Mouse (Mus musculus): ENCODE measurements around the gene 1700086D15Rik. TPM values are rescaled to one million over a fixed set of nuclear protein-coding genes. Genes with fewer than 3 reads are reported as not detected.

Gene 1700086D15Rik
- polyA plus RNA-seq, 1 experiment from 2014 or later = 0.20 TPM

DNA sequence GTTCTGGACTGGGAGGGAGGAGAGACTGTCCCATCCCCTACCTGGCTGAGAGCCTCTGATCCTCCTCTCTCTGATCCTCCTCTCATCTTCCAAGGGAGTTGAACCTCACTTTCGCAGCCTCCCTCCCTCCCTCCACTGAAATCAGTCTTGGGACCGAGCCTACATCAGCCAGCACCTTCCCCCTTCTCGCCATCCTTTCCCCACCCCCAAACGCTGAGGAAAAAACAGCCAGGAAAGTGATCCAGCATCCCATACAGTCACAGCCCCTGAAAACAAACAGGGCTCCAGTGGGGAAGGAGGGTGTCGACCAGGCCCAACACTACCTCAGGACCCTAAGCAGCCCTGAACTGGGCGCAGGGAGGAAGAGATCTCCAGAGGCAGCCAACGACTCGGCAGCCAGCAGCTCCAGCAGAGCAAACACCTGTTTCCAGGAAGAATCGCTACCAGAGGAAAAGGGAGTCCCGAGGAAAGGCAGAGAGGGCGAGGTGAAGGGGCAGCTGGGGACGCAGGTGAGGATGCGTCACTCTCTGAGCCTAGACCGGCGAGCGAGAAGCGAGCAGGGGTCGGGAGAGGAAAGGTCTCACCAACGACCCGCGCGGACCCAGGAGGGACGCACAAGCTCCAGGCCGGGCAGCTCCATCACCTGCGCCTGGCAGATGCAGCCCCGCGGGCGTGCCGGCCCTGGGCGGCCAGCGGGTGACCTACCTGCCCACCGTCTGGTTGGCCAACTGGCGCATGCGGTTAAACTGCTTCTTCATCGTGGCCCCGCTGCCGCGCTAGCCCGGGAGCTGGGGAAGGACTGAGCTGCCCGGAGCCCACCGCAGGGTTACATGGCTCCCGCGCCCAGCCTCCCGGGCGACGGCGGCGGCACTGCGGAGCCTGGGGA is 2.4 kb upstream of the 1700086D15Rik start:
- H3K4me1 ChIP-seq = peaks cover 14% of the 10 kb centered on the region
- whole genome bisulfite sequencing = under 1% methylated on average over 49 of the region's 49 CpGs
- H3K27ac ChIP-seq (replicated peaks) = peak overlapping the region; percentile 63
- peak overlapping the region; percentile 72 for H3K4me3 ChIP-seq
- H3K9ac ChIP-seq (replicated peaks) = peak overlapping the region; percentile 86
- H3K4me2 ChIP-seq (replicated peaks) = peak overlapping the region; percentile 78
- H3K27me3 ChIP-seq = no peaks in the 10 kb centered on the region
- no peaks in the 10 kb centered on the region for H3K9me3 ChIP-seq
- peak; percentile 86 for ATAC-seq (replicated peaks)
- no peaks in the 10 kb centered on the region for H3K36me3 ChIP-seq

DNA sequence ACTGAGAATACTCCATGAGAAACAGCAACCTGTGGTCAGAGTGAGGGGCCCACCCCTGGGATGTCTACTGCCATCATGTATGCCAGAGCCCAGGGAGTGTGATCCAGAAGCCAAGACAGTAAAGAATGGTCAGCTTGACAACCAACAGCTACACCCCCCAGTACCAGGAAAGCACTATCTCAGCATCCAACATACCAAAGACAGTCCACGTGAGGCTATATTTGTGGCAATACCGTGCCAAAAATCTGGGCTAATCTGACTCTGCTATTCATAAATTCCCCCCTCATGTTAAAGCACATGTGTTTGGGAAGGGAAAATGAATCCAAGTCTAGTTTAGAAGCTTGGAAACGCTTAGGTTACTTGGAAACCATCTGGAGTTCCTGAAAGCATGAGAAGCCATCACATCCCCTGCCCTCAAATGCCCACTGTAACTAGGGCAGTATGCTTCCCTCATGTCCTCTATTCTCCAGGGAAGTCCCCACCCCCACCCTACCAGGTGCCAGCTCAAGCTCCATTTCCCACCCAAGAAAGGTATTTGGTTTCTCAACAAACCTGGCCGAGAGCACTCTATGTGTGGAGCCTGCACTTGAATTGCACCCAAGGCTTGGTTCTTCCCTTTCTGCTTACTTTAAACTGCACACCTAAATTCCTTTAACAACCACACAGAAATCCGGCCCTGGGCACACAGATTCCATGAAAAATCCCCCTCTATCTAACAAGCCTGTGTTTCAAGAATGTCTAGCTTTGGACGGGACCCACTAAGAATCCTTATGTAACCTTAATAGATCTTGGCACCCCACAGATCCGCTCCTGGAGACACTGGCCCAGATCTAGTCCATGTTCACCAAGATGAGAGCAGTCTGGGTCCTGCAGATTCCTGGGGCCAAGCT is 1.5 kb upstream of the 1700086D15Rik start:
- Histone ChIP-seq H3K9ac (replicated peaks) (peak overlapping the region; percentile 86), H3K4me2 (replicated peaks) (peak overlapping the region; percentile 78), H3K4me1 (peaks cover 14% of the 10 kb centered on the region), H3K27ac (replicated peaks) (no peak overlapping the region), H3K27me3 (no peaks in the 10 kb centered on the region), H3K9me3 (no peaks in the 10 kb centered on the region), H3K4me3 (peak overlapping the region; percentile 72), H3K36me3 (no peaks in the 10 kb centered on the region)
- WGBS = 52% methylated on average over 7 of the region's 7 CpGs
- ATAC-seq (replicated peaks) = no peak; the same call in 1 of the 2 replicates

GRCm38 (mm10) chr11:65158658-65158990 is 1.1 kb downstream of the 1700086D15Rik start:
- Histone ChIP-seq H3K27me3 (no peaks in the 10 kb centered on the region), H3K4me2 (replicated peaks) (no peak overlapping the region), H3K9me3 (no peaks in the 10 kb centered on the region), H3K27ac (replicated peaks) (no peak overlapping the region), H3K4me1 (peaks cover 14% of the 10 kb centered on the region), H3K4me3 (no peak overlapping the region), H3K36me3 (no peaks in the 10 kb centered on the region), H3K9ac (replicated peaks) (no peak overlapping the region)
- 95% methylated on average over 5 of the region's 5 CpGs for WGBS
- ATAC-seq (replicated peaks) = no peak

DNA sequence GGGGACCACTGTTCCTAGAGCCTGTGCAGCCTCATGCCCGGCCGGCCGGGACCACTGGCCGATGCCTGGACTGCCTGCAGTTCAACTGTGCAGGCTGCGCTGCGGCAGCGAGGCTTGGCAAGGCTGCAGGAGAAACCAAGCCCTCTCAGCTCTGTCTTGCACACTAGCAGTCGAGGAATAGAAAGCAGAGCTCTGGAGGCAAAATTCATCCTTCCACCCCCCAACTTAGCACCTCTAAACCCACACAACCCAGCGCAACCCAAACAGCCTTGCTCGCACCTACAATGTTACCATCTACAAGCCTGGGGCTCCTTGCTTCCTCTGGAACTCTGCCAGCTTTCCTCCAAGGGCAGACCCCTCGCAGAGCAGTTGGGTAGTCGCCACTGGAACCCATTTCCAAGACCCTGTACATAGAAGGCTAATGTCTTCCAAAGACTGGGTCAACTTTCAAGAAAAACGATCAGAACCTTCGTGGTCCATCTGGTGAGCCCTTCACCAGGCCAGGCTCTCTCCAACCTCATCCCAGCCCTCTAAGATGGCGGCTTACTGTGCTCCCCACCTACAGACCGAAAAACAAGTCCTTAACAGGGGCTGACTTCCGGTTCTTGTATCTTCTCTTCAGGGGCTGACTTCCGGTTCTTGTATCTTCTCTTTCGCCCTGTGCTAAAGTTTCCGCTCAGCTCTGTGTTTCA is 1.6 kb downstream of the 1700086D15Rik start:
- Histone ChIP-seq H3K9ac (replicated peaks) (no peak overlapping the region), H3K4me1 (peaks cover 14% of the 10 kb centered on the region), H3K9me3 (no peaks in the 10 kb centered on the region), H3K4me3 (no peak overlapping the region), H3K4me2 (replicated peaks) (no peak overlapping the region), H3K36me3 (no peaks in the 10 kb centered on the region), H3K27ac (replicated peaks) (no peak overlapping the region), H3K27me3 (no peaks in the 10 kb centered on the region)
- no peak for ATAC-seq (replicated peaks)
- 92% methylated on average over 20 of the region's 20 CpGs for WGBS

DNA sequence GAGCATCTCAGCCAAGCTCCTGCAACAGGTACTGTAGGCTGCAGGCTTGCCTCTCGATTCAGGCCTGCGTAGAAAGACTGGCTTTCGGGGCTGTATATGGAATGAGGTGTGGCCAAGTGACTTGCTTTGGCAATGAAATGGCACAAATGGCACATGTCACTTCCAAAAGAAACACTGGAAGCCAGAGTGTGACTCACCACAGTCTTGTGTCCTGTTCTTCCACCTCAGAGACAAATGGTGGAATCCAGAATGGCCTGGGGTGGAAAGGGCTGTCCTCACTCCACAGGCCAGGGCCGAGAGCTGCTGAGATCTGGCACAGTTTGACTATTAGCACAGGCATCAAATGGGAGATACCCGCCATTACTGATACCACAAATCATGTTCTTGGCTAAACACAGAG is 6.7 kb downstream of the 1700086D15Rik start:
- no peak overlapping the region for H3K27ac ChIP-seq (replicated peaks)
- no peak overlapping the region for H3K4me2 ChIP-seq (replicated peaks)
- no peaks in the 10 kb centered on the region for H3K9me3 ChIP-seq
- H3K4me3 ChIP-seq = no peak overlapping the region
- H3K27me3 ChIP-seq = no peaks in the 10 kb centered on the region
- no peak for ATAC-seq (replicated peaks)
- no peaks in the 10 kb centered on the region for H3K36me3 ChIP-seq
- no peaks in the 10 kb centered on the region for H3K4me1 ChIP-seq
- 86% methylated on average over 5 of the region's 5 CpGs for WGBS
- H3K9ac ChIP-seq (replicated peaks) = no peak overlapping the region

GRCm38 (mm10) chr11:65148441-65148840 is 11.2 kb downstream of the 1700086D15Rik start:
- WGBS = 91% methylated on average over 7 of the region's 7 CpGs
- no peak overlapping the region for H3K27ac ChIP-seq (replicated peaks)

DNA sequence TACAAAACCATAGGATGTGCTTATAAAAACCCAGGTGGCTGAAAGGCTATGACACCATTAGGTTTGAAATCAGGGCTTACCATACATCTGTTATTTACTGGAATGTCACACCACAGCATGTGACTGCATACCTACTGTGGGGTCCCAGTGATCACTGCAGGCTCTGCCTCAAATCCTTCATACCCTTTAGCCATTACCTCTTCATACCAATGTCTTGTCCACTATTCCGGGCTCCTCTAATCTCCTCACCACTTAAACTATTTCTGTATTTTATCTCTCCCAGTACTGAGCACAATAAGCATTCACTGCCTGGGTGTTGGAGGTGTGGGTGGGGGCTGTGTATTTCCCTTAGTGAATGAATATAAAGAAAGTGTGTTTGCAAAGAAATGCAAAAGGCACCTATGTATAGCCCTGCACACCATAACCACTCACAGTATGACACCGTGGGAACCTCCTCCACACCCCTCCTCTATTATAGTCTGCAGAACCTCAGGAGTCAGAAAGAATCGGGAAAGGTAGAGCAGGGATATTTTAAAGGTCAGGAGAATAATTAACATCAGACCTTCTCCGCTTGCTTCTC is 16.8 kb downstream of the 1700086D15Rik start:
- Histone ChIP-seq H3K9ac (replicated peaks) (no peak overlapping the region), H3K4me2 (replicated peaks) (no peak overlapping the region), H3K4me1 (no peaks in the 10 kb centered on the region), H3K27ac (replicated peaks) (no peak overlapping the region), H3K27me3 (no peaks in the 10 kb centered on the region), H3K4me3 (no peak overlapping the region), H3K36me3 (no peaks in the 10 kb centered on the region), H3K9me3 (no peaks in the 10 kb centered on the region)
- 72% methylated on average over 4 of the region's 4 CpGs for whole genome bisulfite sequencing
- no peak for ATAC-seq (replicated peaks)

More at GRCm38 (mm10) chr11:65148441-65148840, 11.2 kb downstream of the 1700086D15Rik start:
- Histone ChIP-seq H3K4me2 (replicated peaks) (no peak overlapping the region), H3K27me3 (no peaks in the 10 kb centered on the region), H3K4me3 (no peak overlapping the region), H3K36me3 (no peaks in the 10 kb centered on the region), H3K4me1 (no peaks in the 10 kb centered on the region), H3K9ac (replicated peaks) (no peak overlapping the region), H3K9me3 (no peaks in the 10 kb centered on the region)
- no peak for ATAC-seq (replicated peaks)

DNA sequence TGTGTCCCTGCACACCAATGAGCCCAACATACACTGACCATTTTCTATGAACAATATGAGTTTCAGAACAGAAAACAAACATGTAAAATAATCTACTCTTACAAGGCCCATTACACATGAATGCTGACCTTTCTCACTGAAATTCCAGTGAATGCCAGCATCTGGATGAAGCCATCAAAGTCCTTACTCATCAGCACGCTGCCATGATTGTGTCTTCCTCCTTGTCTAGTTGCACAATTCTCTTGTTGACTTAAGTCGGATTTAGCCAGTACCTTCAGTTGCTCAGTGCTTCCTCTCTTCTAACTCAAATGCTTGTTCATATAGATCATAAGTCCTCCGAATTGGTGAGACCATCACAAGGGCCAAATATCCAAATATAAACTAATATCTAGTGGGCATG is 20.7 kb downstream of the 1700086D15Rik start:
- ATAC-seq (replicated peaks) = no peak
- Histone ChIP-seq H3K27me3 (no peaks in the 10 kb centered on the region), H3K4me1 (0 out of 2 replicates have a peak, but pooled peaks cover 4% of the 10 kb centered on the region), H3K4me2 (replicated peaks) (no peak overlapping the region), H3K9me3 (no peaks in the 10 kb centered on the region), H3K27ac (replicated peaks) (no peak overlapping the region), H3K36me3 (no peaks in the 10 kb centered on the region), H3K9ac (replicated peaks) (no peak overlapping the region), H3K4me3 (no peak overlapping the region)
- WGBS = 93% methylated on average over 3 of the region's 3 CpGs

DNA sequence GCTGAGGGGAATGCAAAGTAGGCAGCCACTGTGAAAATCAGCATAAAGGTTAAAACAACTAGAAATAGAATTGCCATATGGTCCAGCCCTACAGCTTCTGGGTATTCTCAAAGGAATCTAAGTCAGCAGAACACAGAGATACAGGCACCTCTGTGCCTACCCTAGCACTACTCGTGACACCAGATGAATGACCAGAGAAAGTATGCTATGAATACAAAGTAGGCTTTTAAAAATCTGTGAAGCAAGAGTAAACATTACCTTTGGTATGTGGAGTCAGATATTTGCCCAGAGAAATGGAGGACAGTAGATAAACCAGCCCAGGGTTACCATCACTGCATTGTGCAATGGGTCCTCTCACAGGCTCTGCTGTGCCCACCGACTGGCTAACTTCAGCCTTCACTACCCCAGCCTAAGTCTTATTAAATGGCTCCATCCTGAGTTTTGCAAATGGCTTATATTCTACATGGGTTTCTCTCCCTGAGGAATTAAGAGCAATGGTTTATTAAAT is 22.5 kb downstream of the 1700086D15Rik start:
- Histone ChIP-seq H3K9me3 (no peaks in the 10 kb centered on the region), H3K27ac (replicated peaks) (no peak overlapping the region), H3K4me3 (no peak overlapping the region), H3K4me1 (0 out of 2 replicates have a peak, but pooled peaks cover 4% of the 10 kb centered on the region), H3K4me2 (replicated peaks) (no peak overlapping the region), H3K9ac (replicated peaks) (no peak overlapping the region), H3K36me3 (no peaks in the 10 kb centered on the region), H3K27me3 (no peaks in the 10 kb centered on the region)
- ATAC-seq (replicated peaks) = no peak
- WGBS = 74% methylated on average over 2 of the region's 2 CpGs

DNA sequence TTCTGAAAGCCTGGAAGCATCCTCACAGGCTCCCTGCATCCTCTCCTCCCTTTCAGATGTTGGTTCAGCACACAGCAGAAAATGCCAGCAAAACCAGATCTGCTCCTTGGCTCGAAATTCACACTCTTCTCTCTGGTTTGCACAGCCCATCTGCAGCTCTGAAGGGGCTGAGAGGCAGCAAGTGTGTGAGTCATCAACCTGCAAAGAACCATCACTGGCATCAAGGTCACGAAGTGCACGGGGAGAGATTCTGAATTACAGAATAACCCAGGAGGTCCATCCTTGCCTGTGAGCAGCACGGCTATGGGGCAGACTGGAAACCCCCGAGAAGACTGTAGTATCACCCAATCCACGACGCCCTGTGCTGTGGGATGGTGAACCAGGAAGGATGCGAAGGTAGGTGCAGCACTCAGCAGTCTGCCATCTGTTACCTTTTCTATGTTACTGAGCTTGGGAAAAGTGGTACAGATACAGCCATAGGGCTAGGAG is 24.4 kb downstream of the 1700086D15Rik start:
- Histone ChIP-seq H3K4me2 (replicated peaks) (no peak overlapping the region), H3K9ac (replicated peaks) (no peak overlapping the region), H3K9me3 (no peaks in the 10 kb centered on the region), H3K27ac (replicated peaks) (no peak overlapping the region), H3K4me3 (no peak overlapping the region), H3K4me1 (0 out of 2 replicates have a peak, but pooled peaks cover 4% of the 10 kb centered on the region), H3K36me3 (no peaks in the 10 kb centered on the region), H3K27me3 (no peaks in the 10 kb centered on the region)
- no peak for ATAC-seq (replicated peaks)
- 78% methylated on average over 8 of the region's 8 CpGs for WGBS

- no peaks in the 10 kb centered on the region for H3K9me3 ChIP-seq
- WGBS = 88% methylated on average over 4 of the region's 4 CpGs
- no peak overlapping the region for H3K4me2 ChIP-seq (replicated peaks)
- 0 out of 2 replicates have a peak, but pooled peaks cover 4% of the 10 kb centered on the region for H3K4me1 ChIP-seq
- no peak for ATAC-seq (replicated peaks)
- no peak overlapping the region for H3K27ac ChIP-seq (replicated peaks)
- H3K36me3 ChIP-seq = no peaks in the 10 kb centered on the region
- H3K27me3 ChIP-seq = no peaks in the 10 kb centered on the region
- no peak overlapping the region for H3K9ac ChIP-seq (replicated peaks)
- no peak overlapping the region for H3K4me3 ChIP-seq
These were observed 26.0 kb downstream of the 1700086D15Rik start for GRCm38 (mm10) chr11:65133661-65134060.
